Mouse (Mus musculus) cerebellum, adult 2 months (tissue): ENCODE results near the gene Iqgap1.

ENCODE experiments used
- CTCF ChIP-seq: fragments of 200-500 bp; IDR thresholded peaks from 2 replicates; pipeline ENCODE4 v1.5.1; 2011; ENCODE audit warnings: low read depth, mild to moderate bottlenecking, control low read depth, low read length, moderate library complexity, borderline replicate concordance; ENCODE audit not compliant: insufficient read depth
- POLR2A ChIP-seq: fragments of 200-500 bp; IDR thresholded peaks from 2 replicates; pipeline ENCODE4 v1.6.1; 2011; ENCODE audit warnings: low read length, control low read depth, borderline replicate concordance; ENCODE audit not compliant: insufficient read depth

DNA sequence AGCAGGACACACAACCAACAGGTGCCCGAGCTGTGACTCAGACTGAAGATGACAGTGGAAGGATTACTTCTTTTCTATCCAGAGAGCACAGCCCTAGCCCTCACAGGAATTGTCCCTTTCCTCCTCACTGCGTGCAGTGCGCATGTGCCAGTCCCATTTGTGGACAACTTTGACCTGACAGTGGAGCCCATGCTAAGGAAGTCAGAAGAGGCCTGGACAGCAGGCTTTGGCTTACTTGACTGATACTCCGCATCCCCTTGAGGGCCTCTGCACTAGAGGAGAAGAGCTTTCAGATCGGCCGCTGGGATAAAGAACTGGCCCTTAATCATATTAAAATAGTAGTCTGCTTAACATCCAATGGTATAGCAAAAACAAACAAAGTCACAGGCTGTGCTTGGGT, 154.9 kb downstream of the Iqgap1 start:
- no peak for TF ChIP-seq POLR2A
- TF ChIP-seq CTCF, result no peak
